Mouse (Mus musculus): ENCODE measurements around the gene Itga10. TPM values are rescaled to one million over a fixed set of nuclear protein-coding genes. Genes with fewer than 3 reads are reported as not detected.
A peak's percentile ranks its signal among the peaks of the same experiment; 100 is the strongest.

Itga10 gene
- polyA plus RNA-seq, 1 experiment, result 2.0 TPM

GRCm38 (mm10) chr3:96632058-96632457 lies 13.3 kb upstream of the Itga10 start:
- no peak overlapping the region for H3K27ac ChIP-seq (ENCODE audit: insufficient read depth, low read length)
- H3K4me1 ChIP-seq (ENCODE audit: control insufficient read depth, insufficient read depth, low read length), result no peaks in the 10 kb centered on the region
- TF ChIP-seq CTCF (IDR thresholded peaks at IDR 0.05; ENCODE audit: borderline replicate concordance, insufficient read depth, low read length) (no peak), POLR2A (IDR thresholded peaks at IDR 0.05; ENCODE audit: low read depth, low read length) (no peak)

GRCm38 (mm10) chr3:96634015-96634414 lies 11.4 kb upstream of the Itga10 start:
- Histone ChIP-seq H3K4me3 (ENCODE audit: insufficient read depth, low read length) (no peak overlapping the region), H3K27ac (ENCODE audit: insufficient read depth, low read length) (no peak overlapping the region), H3K4me1 (ENCODE audit: control insufficient read depth, insufficient read depth, low read length) (no peaks in the 10 kb centered on the region)
- TF ChIP-seq CTCF (IDR thresholded peaks at IDR 0.05; ENCODE audit: borderline replicate concordance, insufficient read depth, low read length), result no peak
- TF ChIP-seq POLR2A (IDR thresholded peaks at IDR 0.05; ENCODE audit: low read depth, low read length), result no peak

More at GRCm38 (mm10) chr3:96632058-96632457, 13.3 kb upstream of the Itga10 start:
- H3K4me3 ChIP-seq (ENCODE audit: insufficient read depth, low read length), result no peak overlapping the region

GRCm38 (mm10) chr3:96634928-96635879 lies 10.2 kb upstream of the Itga10 start, which contains the start of the genes Pex11b and Gm42957:
TSS of gene Pex11b (plus strand) at chr3:96635376.
TSS of gene Gm42957 (plus strand) at chr3:96635474.
- Histone ChIP-seq H3K4me3 (ENCODE audit: insufficient read depth, low read length) (peak within 1 kb of the TSS; percentile 64), H3K4me1 (ENCODE audit: control insufficient read depth, insufficient read depth, low read length) (no peaks in the 10 kb centered on the region), H3K27ac (ENCODE audit: insufficient read depth, low read length) (peak within 1 kb of the TSS; percentile 42)
- TF ChIP-seq CTCF (IDR thresholded peaks at IDR 0.05; ENCODE audit: borderline replicate concordance, insufficient read depth, low read length), result no peak
- peak; percentile 70 for TF ChIP-seq POLR2A (IDR thresholded peaks at IDR 0.05; ENCODE audit: low read depth, low read length)

GRCm38 (mm10) chr3:96635906-96636305 lies 9.5 kb upstream of the Itga10 start:
- peak overlapping the region; percentile 64 for H3K4me3 ChIP-seq (ENCODE audit: insufficient read depth, low read length)
- H3K27ac ChIP-seq (ENCODE audit: insufficient read depth, low read length), result peak overlapping the region; percentile 42; the same call in 1 of the 2 replicates
- H3K4me1 ChIP-seq (ENCODE audit: control insufficient read depth, insufficient read depth, low read length), result no peaks in the 10 kb centered on the region
- TF ChIP-seq CTCF (IDR thresholded peaks at IDR 0.05; ENCODE audit: borderline replicate concordance, insufficient read depth, low read length) (no peak), POLR2A (IDR thresholded peaks at IDR 0.05; ENCODE audit: low read depth, low read length) (no peak)

- Histone ChIP-seq H3K4me1 (ENCODE audit: control insufficient read depth, insufficient read depth, low read length) (no peaks in the 10 kb centered on the region), H3K4me3 (ENCODE audit: insufficient read depth, low read length) (peak overlapping the region; percentile 64), H3K27ac (ENCODE audit: insufficient read depth, low read length) (no peak overlapping the region)
- TF ChIP-seq POLR2A (IDR thresholded peaks at IDR 0.05; ENCODE audit: low read depth, low read length) (no peak), CTCF (IDR thresholded peaks at IDR 0.05; ENCODE audit: borderline replicate concordance, insufficient read depth, low read length) (no peak)
Observed at GRCm38 (mm10) chr3:96636448-96636847, 8.9 kb upstream of the Itga10 start.

- Histone ChIP-seq H3K4me3 (ENCODE audit: insufficient read depth, low read length) (no peak overlapping the region), H3K27ac (ENCODE audit: insufficient read depth, low read length) (no peak overlapping the region), H3K4me1 (ENCODE audit: control insufficient read depth, insufficient read depth, low read length) (no peaks in the 10 kb centered on the region)
- TF ChIP-seq CTCF (IDR thresholded peaks at IDR 0.05; ENCODE audit: borderline replicate concordance, insufficient read depth, low read length) (peak; percentile 37; the same call in 1 of the 2 replicates), POLR2A (IDR thresholded peaks at IDR 0.05; ENCODE audit: low read depth, low read length) (no peak)
Observed at GRCm38 (mm10) chr3:96639219-96639618, 6.2 kb upstream of the Itga10 start.

GRCm38 (mm10) chr3:96647365-96647764 lies 2.0 kb downstream of the Itga10 start:
- H3K4me1 ChIP-seq (ENCODE audit: control insufficient read depth, insufficient read depth, low read length), result peaks cover 3% of the 10 kb centered on the region; the same call in 1 of the 2 replicates
- no peak overlapping the region for H3K27ac ChIP-seq (ENCODE audit: insufficient read depth, low read length)
- TF ChIP-seq CTCF (IDR thresholded peaks at IDR 0.05; ENCODE audit: borderline replicate concordance, insufficient read depth, low read length), result no peak
- TF ChIP-seq POLR2A (IDR thresholded peaks at IDR 0.05; ENCODE audit: low read depth, low read length), result no peak
- H3K4me3 ChIP-seq (ENCODE audit: insufficient read depth, low read length), result no peak overlapping the region

- Histone ChIP-seq H3K27ac (ENCODE audit: insufficient read depth, low read length) (no peak overlapping the region), H3K4me3 (ENCODE audit: insufficient read depth, low read length) (no peak overlapping the region), H3K4me1 (ENCODE audit: control insufficient read depth, insufficient read depth, low read length) (peaks cover 14% of the 10 kb centered on the region)
- no peak for TF ChIP-seq POLR2A (IDR thresholded peaks at IDR 0.05; ENCODE audit: low read depth, low read length)
- TF ChIP-seq CTCF (IDR thresholded peaks at IDR 0.05; ENCODE audit: borderline replicate concordance, insufficient read depth, low read length), result no peak
Observed at GRCm38 (mm10) chr3:96660901-96661300, 15.5 kb downstream of the Itga10 start.

- TF ChIP-seq POLR2A (IDR thresholded peaks at IDR 0.05; ENCODE audit: low read depth, low read length), result no peak
- TF ChIP-seq CTCF (IDR thresholded peaks at IDR 0.05; ENCODE audit: borderline replicate concordance, insufficient read depth, low read length), result no peak
- Histone ChIP-seq H3K4me3 (ENCODE audit: insufficient read depth, low read length) (no peak overlapping the region), H3K27ac (ENCODE audit: insufficient read depth, low read length) (peak overlapping the region; percentile 65), H3K4me1 (ENCODE audit: control insufficient read depth, insufficient read depth, low read length) (peaks cover 14% of the 10 kb centered on the region)
Observed at GRCm38 (mm10) chr3:96662731-96663316, 17.4 kb downstream of the Itga10 start.
